Comparison of ENCODE assay signal across 8 mouse cellular contexts in the genomic region with DNA sequence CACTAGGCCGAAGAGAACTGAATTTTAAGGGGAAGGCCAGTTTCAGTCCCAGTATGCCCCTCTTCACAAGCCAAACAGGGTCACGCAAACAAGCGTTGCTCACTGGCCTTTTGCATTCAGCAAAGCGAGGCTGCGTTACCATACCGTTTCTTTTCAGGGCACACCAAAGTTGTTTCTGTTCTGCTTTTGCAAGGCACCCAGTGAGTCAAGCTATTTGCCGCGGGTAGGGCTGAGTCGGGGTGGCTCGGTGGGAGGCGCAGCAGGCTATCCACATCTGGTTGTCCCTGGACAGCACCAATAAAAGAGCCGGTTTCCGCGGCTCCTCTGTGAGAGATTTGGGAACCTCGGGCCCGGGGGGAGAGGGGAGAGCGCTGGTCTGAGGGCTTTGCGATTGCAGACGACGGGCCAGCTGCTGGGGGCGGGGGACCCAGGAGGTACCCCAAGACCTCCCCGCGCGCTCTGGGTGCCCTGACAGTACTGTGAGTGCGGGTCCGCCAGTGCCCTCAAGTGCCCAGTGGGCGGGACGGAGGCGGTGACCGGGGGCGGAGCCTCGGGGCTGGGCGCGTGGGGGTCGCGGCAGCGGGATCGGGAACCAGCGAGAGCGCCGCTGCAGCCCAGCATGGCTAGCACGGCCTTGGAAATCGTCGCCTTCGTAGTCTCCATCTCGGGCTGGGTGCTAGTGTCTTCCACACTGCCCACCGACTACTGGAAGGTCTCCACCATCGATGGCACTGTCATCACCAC.
DNase-seq lines count a peak whose midpoint lies in the region; ATAC-seq and TF ChIP-seq lines count a peak whose summit lies in the region.

No protein-coding gene starts in this region.

- H3K4me3 ChIP-seq in heart, adult 2 months = peak overlapping the region; percentile 45
- H3K4me3 ChIP-seq in liver, embryonic 16.5 days (ENCODE audit: low read depth, low read length) = peak overlapping the region; percentile 51
- peak overlapping the region; percentile 56 for H3K4me3 ChIP-seq in stomach, embryonic 16.5 days (replicated peaks; ENCODE audit: low read length)

- H3K9ac ChIP-seq in heart, adult 2 months (ENCODE audit: low read depth, low read length) = peak overlapping the region; percentile 8; the same call in 1 of the 2 replicates
- no peak overlapping the region for H3K9ac ChIP-seq in liver, embryonic 16.5 days (ENCODE audit: low read depth, low read length)
- peak overlapping the region; percentile 74 for H3K9ac ChIP-seq in stomach, embryonic 16.5 days (ENCODE audit: low read length)

- no peaks in the 10 kb centered on the region for H3K9me3 ChIP-seq in liver, embryonic 16.5 days (replicated peaks; ENCODE audit: control insufficient read depth, low read length)
- H3K9me3 ChIP-seq in stomach, embryonic 16.5 days (replicated peaks; ENCODE audit: control insufficient read depth, low read length) = no peaks in the 10 kb centered on the region

- TF ChIP-seq CTCF in heart, adult 2 months (IDR thresholded peaks at IDR 0.05) = no peak

- DNase-seq in cerebellum, adult 8-10 months = peak; percentile 5
- no peak for DNase-seq in cerebellum, adult 9-10 months
- peak; percentile 84 for DNase-seq in embryo, embryonic 10 days (ENCODE audit: low spot score)
- peak; percentile 47 to 55 for DNase-seq in heart, adult 2 months
- DNase-seq in kidney, adult 11 months = peak; percentile 49
- peak; percentile 79 for DNase-seq in neural tube, embryonic 10.5 days (ENCODE audit: extremely low spot score, low spot score)

- peak; percentile 19; the same call in 1 of the 2 replicates for ATAC-seq in liver, embryonic 16.5 days (ENCODE audit: low read depth)
- peak; percentile 70 for ATAC-seq in stomach, embryonic 16.5 days (ENCODE audit: insufficient read depth, low FRiP score)

- no peaks in the 10 kb centered on the region for H3K79me2 ChIP-seq in heart, adult 2 months (replicated peaks; ENCODE audit: control insufficient read depth, insufficient read depth, low read length)

- H3K27me3 ChIP-seq in heart, adult 2 months (ENCODE audit: control insufficient read depth, insufficient read depth, low read length) = peaks cover 6% of the 10 kb centered on the region; the same call in 1 of the 2 replicates
- peaks cover 24% of the 10 kb centered on the region for H3K27me3 ChIP-seq in liver, embryonic 16.5 days (ENCODE audit: control insufficient read depth, insufficient read depth, low read depth, low read length)
- no peaks in the 10 kb centered on the region for H3K27me3 ChIP-seq in stomach, embryonic 16.5 days (ENCODE audit: control insufficient read depth, insufficient read depth, low read length)

- no peak for TF ChIP-seq EP300 in heart, adult 2 months (IDR thresholded peaks at IDR 0.05; ENCODE audit: insufficient read depth, low read depth, low read length)

- WGBS in heart, adult 2 months = 5% methylated on average over 48 of the region's 48 CpGs
- 3% methylated on average over 41 of the region's 48 CpGs for WGBS in liver, embryonic 16.5 days (ENCODE audit: insufficient replicate concordance)
- 3% methylated on average over 47 of the region's 48 CpGs for WGBS in stomach, embryonic 16.5 days

- no peak overlapping the region for H3K27ac ChIP-seq in heart, adult 2 months
- H3K27ac ChIP-seq in liver, embryonic 16.5 days (ENCODE audit: low read length) = no peak overlapping the region
- peak overlapping the region; percentile 25; the same call in 1 of the 2 replicates for H3K27ac ChIP-seq in stomach, embryonic 16.5 days (ENCODE audit: low read length)

- H3K4me2 ChIP-seq in liver, embryonic 16.5 days (ENCODE audit: low read depth, low read length) = peak overlapping the region; percentile 74
- H3K4me2 ChIP-seq in stomach, embryonic 16.5 days (ENCODE audit: low read depth, low read length) = peak overlapping the region; percentile 98

- H3K4me1 ChIP-seq in heart, adult 2 months (ENCODE audit: control insufficient read depth, insufficient read depth, low read length) = peaks cover 2% of the 10 kb centered on the region
- H3K4me1 ChIP-seq in liver, embryonic 16.5 days (ENCODE audit: control insufficient read depth, low read depth, low read length) = peaks cover 7% of the 10 kb centered on the region
- H3K4me1 ChIP-seq in stomach, embryonic 16.5 days (ENCODE audit: control insufficient read depth, insufficient read depth, low read length) = 0 out of 2 replicates have a peak, but pooled peaks cover 6% of the 10 kb centered on the region

- no peak for TF ChIP-seq POLR2A in heart, adult 2 months (IDR thresholded peaks at IDR 0.05; ENCODE audit: insufficient read depth, low read depth, low read length)

- no peaks in the 10 kb centered on the region for H3K36me3 ChIP-seq in heart, adult 2 months (ENCODE audit: control insufficient read depth, insufficient read depth, low read length)
- H3K36me3 ChIP-seq in liver, embryonic 16.5 days (ENCODE audit: control insufficient read depth, insufficient read depth) = no peaks in the 10 kb centered on the region
- no peaks in the 10 kb centered on the region for H3K36me3 ChIP-seq in stomach, embryonic 16.5 days (ENCODE audit: control insufficient read depth, insufficient read depth, low read length)

- intact Hi-C loops in heart, adult 2 months (cut with DNase I) = no loop called here
